Mouse (Mus musculus) stomach, postnatal 0 days (tissue): ENCODE results near the gene Hjurp. TPM values are rescaled to one million over a fixed set of nuclear protein-coding genes. Genes with fewer than 3 reads are reported as not detected.

Experiments used
- ATAC-seq: fragments of 200-750 bp; cut with Nextera tagmentation; 2 replicates; pipeline ENCODE4 v1.8.0; 2017; ENCODE audit not compliant: low FRiP score, low TSS enrichment
- DNase-seq: peaks from one replicate; pipeline ENCODE4 v3.0.0-alpha.2; 2016; ENCODE audit warnings: low spot score
- H3K27ac ChIP-seq: fragments of 300-500 bp; sonication (generic); replicated peaks from 2 replicates; pipeline ENCODE4 v1.5.1; 2014; ENCODE audit warnings: mild to moderate bottlenecking, control low read depth
- H3K27me3 ChIP-seq: fragments of 300-500 bp; sonication (generic); 2 replicates; pipeline ENCODE4 v1.6.1; 2014; ENCODE audit warnings: low read length; ENCODE audit not compliant: control insufficient read depth, insufficient read depth
- H3K36me3 ChIP-seq: fragments of 300-500 bp; sonication (generic); 2 replicates; pipeline ENCODE4 v1.6.1; 2014; ENCODE audit warnings: low read length, mixed read lengths; ENCODE audit not compliant: control insufficient read depth, insufficient read depth
- H3K4me1 ChIP-seq: fragments of 300-500 bp; sonication (generic); replicated peaks from 2 replicates; pipeline ENCODE4 v1.6.1; 2014; ENCODE audit warnings: antibody characterized with exemption; ENCODE audit not compliant: control insufficient read depth, insufficient read depth
- H3K4me2 ChIP-seq: fragments of 300-500 bp; sonication (generic); replicated peaks from 2 replicates; pipeline ENCODE4 v1.6.1; 2014; ENCODE audit warnings: low read depth, mild to moderate bottlenecking, control low read depth, moderate library complexity
- H3K4me3 ChIP-seq: fragments of 300-500 bp; sonication (generic); 2 replicates; pipeline ENCODE4 v1.5.1; 2014; ENCODE audit warnings: low read depth, low read length, control low read depth
- H3K9ac ChIP-seq: fragments of 300-500 bp; sonication (generic); 2 replicates; pipeline ENCODE4 v1.6.1; 2014; ENCODE audit warnings: mild to moderate bottlenecking, low read length, control low read depth, mixed read lengths
- H3K9me3 ChIP-seq: fragments of 300-500 bp; sonication (generic); 2 replicates; pipeline ENCODE4 v1.6.1; 2016; ENCODE audit warnings: low read length; ENCODE audit not compliant: control insufficient read depth
- CTCF ChIP-seq: IDR thresholded peaks from 2 replicates; pipeline ENCODE4 v1.5.1; 2016; ENCODE audit warnings: antibody characterized with exemption, low read depth, mild to moderate bottlenecking, moderate library complexity
- EP300 ChIP-seq: optimal IDR thresholded peaks from 2 replicates; pipeline ENCODE3; 2016; ENCODE audit warnings: antibody characterized with exemption
- WGBS: fragments of 180-500 bp; shearing (Covaris S2); extraction: QIAGEN DNeasy Blood & Tissue Kit; methylation state at CpG from one replicate; pipeline ENCODE4 v1.1.7; 2014; 5-methylcytosine and 5-hydroxymethylcytosine counted together
- polyA plus RNA-seq: library from polyadenylated mRNA; unstranded; fragments of >200 nt; fragmentation: Nextera tagmentation; extraction: Ambion mirVana; gene quantifications from 2 replicates; pipeline ENCODE4 v1.2.1, GENCODE M21; 2015

The Hjurp gene
- polyA plus RNA-seq, 1 experiment from 2014 or later: 34.1 TPM

GRCm38 (mm10) chr1:88240072-88240471 is 37.4 kb downstream of the Hjurp start:
- WGBS: 72% methylated on average over 5 of the region's 5 CpGs
- no peak overlapping the region for H3K27ac ChIP-seq
- TF ChIP-seq EP300 (no peak), CTCF (no peak)
- H3K4me2 ChIP-seq: no peak overlapping the region
- ATAC-seq: no peak
- no peaks in the 10 kb centered on the region; the same call in 1 of the 2 replicates for H3K27me3 ChIP-seq
- H3K4me1 ChIP-seq: no peaks in the 10 kb centered on the region
- no peak overlapping the region for H3K9ac ChIP-seq
- H3K36me3 ChIP-seq: no peaks in the 10 kb centered on the region
- H3K9me3 ChIP-seq: peaks cover 66% of the 10 kb centered on the region
- H3K4me3 ChIP-seq: no peak overlapping the region
- no peak for DNase-seq

DNA sequence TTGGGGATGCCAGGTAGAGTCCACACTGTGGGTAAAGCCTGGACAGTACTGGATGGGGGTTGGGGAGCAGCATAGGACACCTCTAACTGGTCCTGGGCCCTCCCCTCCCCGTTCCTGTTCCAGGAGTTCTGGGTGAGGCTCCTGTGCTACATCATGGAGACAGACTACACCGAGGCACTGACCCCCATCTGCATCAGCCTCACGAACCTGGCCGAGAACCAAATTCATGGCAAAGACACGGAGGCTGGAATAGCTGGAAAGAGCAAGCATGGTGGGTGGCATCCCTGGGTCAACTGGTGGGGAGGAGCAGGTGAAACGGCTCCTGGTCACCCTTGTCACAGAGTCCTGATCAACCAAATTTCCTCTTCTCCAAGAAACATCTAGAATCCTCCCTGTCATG is 38.7 kb downstream of the Hjurp start:
- no peak for DNase-seq
- H3K9ac ChIP-seq: no peak overlapping the region
- no peak overlapping the region for H3K4me3 ChIP-seq
- peaks cover 69% of the 10 kb centered on the region for H3K9me3 ChIP-seq
- WGBS: 72% methylated on average over 6 of the region's 6 CpGs
- H3K4me2 ChIP-seq: no peak overlapping the region
- H3K27me3 ChIP-seq: no peaks in the 10 kb centered on the region; the same call in 1 of the 2 replicates
- H3K27ac ChIP-seq: no peak overlapping the region
- TF ChIP-seq CTCF (no peak), EP300 (no peak)
- no peaks in the 10 kb centered on the region for H3K4me1 ChIP-seq
- no peaks in the 10 kb centered on the region for H3K36me3 ChIP-seq
- ATAC-seq: 0 out of 2 replicates have a peak, but pooled peaks have one; percentile 4

GRCm38 (mm10) chr1:88237311-88237710 is 40.1 kb downstream of the Hjurp start:
- H3K9ac ChIP-seq: no peak overlapping the region
- peak; percentile 33 for ATAC-seq
- no peak overlapping the region for H3K4me2 ChIP-seq
- peaks cover 70% of the 10 kb centered on the region for H3K9me3 ChIP-seq
- no peak overlapping the region for H3K4me3 ChIP-seq
- no peaks in the 10 kb centered on the region for H3K4me1 ChIP-seq
- H3K27ac ChIP-seq: no peak overlapping the region
- no peaks in the 10 kb centered on the region; the same call in 1 of the 2 replicates for H3K27me3 ChIP-seq
- WGBS: 71% methylated on average over 5 of the region's 5 CpGs
- DNase-seq: no peak
- no peaks in the 10 kb centered on the region for H3K36me3 ChIP-seq
- TF ChIP-seq EP300 (no peak), CTCF (no peak)

GRCm38 (mm10) chr1:88235894-88236415 is 41.5 kb downstream of the Hjurp start:
- no peak for DNase-seq
- Histone ChIP-seq H3K4me1 (no peaks in the 10 kb centered on the region), H3K4me2 (no peak overlapping the region), H3K27ac (no peak overlapping the region), H3K9me3 (peaks cover 69% of the 10 kb centered on the region), H3K4me3 (no peak overlapping the region), H3K27me3 (no peaks in the 10 kb centered on the region; the same call in 1 of the 2 replicates), H3K36me3 (no peaks in the 10 kb centered on the region), H3K9ac (no peak overlapping the region)
- no peak for ATAC-seq
- WGBS: 57% methylated on average over 4 of the region's 4 CpGs
- TF ChIP-seq CTCF (no peak), EP300 (no peak)

- Histone ChIP-seq H3K4me3 (no peak overlapping the region), H3K36me3 (no peaks in the 10 kb centered on the region), H3K9ac (no peak overlapping the region), H3K27ac (no peak overlapping the region), H3K4me1 (no peaks in the 10 kb centered on the region), H3K9me3 (peaks cover 66% of the 10 kb centered on the region), H3K27me3 (no peaks in the 10 kb centered on the region; the same call in 1 of the 2 replicates), H3K4me2 (no peak overlapping the region)
- TF ChIP-seq EP300 (no peak), CTCF (no peak)
- ATAC-seq (no peak), DNase-seq (no peak)
- WGBS: 60% methylated on average over 11 of the region's 11 CpGs
Observed at GRCm38 (mm10) chr1:88235046-88235893, 42.2 kb downstream of the Hjurp start.

GRCm38 (mm10) chr1:88234646-88235045 is 42.8 kb downstream of the Hjurp start:
- TF ChIP-seq EP300: no peak
- no peak for TF ChIP-seq CTCF
- no peak overlapping the region for H3K9ac ChIP-seq
- 40% methylated on average over 5 of the region's 5 CpGs for WGBS
- no peaks in the 10 kb centered on the region; the same call in 1 of the 2 replicates for H3K27me3 ChIP-seq
- H3K4me1 ChIP-seq: no peaks in the 10 kb centered on the region
- H3K4me2 ChIP-seq: no peak overlapping the region
- ATAC-seq (no peak), DNase-seq (no peak)
- peaks cover 64% of the 10 kb centered on the region for H3K9me3 ChIP-seq
- H3K27ac ChIP-seq: no peak overlapping the region
- H3K36me3 ChIP-seq: no peaks in the 10 kb centered on the region
- H3K4me3 ChIP-seq: no peak overlapping the region
